Mouse (Mus musculus) NIH3T3 (cell line): ENCODE measurements around the gene Sh3bp4.

Experiments used
- DNase-seq: peaks from one replicate; pipeline ENCODE4 v3.0.0-alpha.2; 2012; ENCODE audit warnings: low read depth

The Sh3bp4 gene

DNA sequence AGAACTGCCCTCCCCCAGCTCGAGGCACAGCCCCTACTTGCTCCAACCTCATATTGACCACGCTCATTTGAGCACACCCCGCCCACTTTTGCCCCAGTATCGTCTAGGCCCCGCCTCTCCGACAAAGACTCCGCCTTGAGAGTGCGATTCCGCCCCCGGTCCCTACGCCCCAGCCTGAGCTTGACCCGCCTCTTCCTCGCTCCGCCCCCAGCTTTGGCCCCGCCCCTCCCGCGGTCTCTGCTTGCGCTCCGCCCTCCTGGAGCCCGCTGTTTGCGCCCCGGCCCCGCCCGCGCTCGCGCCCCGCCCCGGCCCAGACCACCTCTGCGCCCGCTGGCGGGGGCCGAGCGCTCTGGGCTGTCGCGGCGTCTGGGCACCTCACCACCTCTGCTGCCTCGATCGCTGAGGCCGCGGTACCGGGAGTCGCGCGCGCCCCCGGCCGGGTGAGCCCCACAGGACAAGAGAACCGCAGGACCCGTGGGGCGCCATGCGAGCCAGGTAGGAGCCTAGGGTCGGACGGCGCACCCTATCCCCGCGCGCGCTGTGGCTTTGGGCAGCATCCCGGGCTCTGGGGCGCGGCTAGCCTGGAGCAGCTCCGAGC lies at the start of gene Sh3bp4:
TSS of gene Sh3bp4 (plus strand) at position 313 of the 598 bp plus-strand sequence.
- DNase-seq = peak; percentile 100

DNA sequence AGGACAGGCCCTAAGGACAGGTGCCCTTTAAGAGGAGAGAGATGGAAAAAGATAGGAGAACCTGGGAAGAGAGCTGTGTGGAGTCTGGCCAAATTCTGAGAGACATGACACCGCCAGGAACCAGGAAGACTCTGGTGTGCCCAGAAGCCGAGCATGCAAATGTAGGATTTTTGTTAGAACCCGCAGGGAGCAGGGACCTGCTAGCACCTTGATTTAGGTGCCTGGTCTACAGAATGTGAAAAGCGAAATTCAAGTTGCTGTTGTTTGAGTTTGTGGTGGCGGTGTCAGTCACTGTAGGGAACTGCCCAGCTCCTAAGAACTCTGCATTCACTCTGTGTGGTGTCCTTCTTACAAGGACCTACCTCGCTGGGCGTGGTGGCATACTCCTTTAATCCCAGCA lies 47.2 kb upstream of the Sh3bp4 start:
- no peak for DNase-seq

DNA sequence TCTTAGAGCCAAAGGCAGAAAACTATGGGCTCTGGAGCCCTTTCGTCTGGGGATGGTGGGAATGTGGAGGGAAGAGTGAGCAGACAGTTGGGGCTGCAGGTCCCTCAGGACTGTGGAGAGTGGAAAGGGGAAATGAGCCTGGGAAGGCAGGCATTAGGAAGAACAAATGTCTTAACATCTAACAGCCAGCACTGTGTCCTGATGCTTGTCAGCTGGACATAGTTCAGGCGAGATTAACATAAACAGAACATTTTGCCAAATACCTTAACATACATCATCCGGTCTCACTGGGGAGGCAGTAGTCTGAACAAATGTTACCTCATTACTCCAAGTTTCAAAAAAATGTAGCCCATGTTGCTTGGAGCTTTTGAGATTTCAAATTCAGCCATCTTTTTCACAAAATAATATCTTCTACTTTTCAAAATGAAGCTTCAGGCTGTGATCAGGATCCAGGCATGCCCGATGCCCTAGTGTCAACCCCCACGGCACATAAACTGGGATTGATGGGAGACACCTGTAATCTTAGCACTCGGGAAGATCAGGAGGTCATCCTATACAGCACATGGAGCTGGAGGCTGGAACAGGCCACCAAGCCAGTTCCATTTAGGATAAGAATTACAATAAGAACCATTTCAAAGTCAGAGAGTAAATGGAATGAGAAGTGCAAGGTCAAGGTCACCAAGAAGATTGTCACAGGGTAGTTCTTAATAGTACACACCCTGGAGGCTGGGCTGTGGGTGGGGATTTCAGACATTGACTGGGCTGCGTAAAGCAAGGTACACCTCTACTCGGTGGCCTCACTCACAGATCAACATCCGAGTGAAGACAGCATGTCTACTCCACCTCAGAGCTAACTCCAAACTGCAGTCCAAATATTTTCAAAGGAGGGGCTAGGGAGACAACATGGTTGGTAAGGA lies 45.3 kb upstream of the Sh3bp4 start:
- DNase-seq = peak; percentile 64

DNA sequence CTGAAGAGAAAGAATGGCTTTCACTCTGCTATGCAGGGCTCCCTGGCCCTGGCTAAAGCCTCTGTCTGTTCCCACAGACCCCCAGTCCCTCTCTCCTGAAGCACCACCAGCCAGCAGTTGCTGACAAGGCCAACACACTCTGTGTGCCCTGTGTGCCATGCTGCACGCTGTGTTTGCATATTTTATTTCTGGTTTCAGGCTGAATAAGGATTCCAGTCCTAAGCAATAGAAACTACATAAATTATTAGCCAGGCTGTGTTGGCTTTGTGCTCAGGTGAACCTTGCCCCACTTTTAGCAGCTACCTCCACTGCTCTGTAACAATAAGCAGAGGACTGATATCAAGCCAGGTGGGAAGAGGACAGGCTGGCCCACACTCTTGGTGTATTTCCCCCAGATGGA lies 44.2 kb upstream of the Sh3bp4 start:
- DNase-seq = no peak

DNA sequence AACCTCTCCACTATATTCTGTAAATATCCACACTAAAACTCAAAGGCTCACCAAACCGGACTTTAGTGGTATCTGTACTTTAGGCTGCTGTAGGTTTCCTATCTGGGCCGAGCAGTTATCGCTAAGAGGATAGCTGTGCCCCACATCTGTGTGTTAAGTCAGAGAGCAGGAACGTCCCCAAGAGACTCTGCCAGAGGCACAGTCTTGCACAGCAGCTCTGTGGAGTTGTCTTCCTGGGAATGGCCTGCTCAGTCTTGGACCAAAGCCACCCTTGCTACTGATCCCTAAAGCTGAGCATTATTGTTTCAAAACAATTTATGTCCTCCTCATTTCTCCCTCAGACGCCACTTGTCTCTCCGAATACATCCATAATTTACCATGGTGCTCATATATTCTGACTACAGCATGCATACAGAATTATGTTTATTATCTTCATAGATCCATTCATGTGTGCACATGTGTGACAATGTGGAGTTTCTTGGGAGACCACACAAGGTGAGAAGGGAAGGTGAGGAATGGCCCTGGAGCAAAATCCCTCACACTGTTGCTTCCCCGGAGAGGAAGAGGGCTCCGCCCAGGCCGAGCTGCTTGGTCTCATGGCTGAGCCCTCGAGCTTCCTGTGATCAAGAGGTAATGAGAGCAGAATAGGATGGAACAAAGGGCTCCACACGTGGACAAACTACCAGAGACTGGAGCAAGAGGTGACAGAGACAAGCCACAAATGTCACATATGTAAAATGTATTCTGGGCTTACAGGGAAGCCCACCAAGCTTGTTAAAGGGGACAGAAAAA lies 40.9 kb upstream of the Sh3bp4 start:
- DNase-seq = no peak

DNA sequence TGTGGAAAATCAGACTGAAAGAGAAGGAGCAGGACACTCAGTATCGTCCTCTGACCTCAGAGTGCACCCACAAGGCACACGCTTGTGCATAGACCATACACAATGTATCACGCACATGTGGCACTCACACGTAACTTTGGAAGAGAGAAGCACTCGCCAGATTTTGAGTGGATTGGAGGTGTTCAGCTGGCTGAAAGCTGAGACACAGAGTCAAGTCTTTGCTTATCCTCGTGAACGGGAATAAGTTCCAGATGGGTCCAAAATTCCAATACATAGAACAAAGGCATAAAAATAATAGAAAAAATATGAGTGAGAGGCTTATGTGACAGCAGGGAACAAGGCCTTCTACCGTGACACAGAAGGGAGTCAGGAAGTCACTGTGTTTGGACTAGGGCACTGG lies 36.6 kb upstream of the Sh3bp4 start:
- peak; percentile 5 for DNase-seq

DNA sequence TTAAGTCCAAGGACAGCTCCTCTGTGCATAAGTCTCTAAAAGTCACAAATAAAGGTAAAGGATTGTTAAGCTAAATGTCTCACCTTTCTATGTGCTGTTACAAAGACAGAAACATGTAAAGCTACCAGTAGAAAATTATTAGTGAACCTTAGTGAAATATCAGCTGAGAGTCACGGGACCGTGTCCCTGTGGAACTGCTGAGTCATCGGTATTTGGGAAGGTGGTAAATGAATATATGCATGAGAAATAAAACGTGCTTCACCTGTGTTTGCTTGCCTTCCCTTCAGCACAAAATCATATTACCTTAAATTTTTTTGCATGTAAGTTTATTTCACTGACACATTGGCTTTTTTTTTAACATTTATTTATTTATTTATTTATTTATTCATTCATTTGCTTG lies 36.2 kb upstream of the Sh3bp4 start:
- no peak for DNase-seq

DNA sequence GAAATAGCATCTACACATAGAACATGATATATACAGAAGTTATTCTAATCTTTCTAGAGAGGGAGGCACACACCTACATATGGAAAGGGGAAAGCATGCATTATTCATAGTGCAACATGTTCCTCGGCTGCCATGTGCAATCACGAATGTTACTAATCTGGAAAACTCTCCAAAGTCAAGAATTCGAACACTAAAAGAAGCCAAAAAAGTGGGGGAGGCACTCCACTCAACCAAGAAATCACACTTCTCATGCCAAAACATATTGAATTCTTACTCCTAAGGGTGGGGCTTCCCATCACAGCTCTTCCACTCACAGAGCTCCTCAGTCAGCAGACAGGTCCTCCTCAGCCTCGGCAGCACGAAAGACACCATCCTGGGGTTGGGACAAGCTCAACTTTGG lies 35.1 kb upstream of the Sh3bp4 start:
- peak; percentile 59 for DNase-seq

DNA sequence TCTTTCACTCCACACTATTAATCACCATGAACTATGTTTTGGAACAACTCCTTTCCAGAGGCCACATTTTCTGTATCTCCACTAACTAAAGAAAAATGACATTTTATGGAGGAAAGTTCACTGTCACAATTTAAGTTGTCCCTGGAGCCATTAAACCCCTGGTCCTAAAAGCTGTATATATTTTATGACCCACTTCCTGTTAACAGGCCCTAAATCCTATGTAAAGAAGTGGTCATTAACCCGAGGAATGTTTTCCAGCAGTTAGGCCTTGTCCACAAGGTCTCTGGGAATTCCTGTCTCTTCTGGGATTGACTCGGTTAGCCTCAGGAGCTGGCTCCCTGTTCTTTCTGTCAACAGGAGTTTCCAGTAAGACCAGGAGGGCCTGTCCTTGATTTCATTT lies 30.4 kb upstream of the Sh3bp4 start:
- DNase-seq = no peak

DNA sequence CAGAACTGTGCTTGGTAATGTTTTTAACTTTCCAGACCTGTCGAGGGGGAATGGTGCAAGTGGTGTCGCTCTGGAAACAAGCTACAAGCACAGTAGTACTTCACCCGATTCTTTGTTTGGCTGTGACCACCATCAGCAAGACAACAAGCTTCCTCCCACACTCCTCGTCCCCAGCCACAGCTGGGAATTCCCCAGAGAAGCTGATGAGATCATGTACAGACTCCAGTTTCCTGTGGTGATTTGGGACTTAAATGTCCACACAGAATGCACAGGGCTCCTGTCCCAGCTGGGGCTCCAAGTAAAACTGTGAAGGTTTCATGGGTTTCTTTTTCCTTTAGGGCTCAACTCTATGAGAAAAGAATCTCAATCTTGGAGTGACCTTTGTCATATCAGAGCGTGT lies 28.9 kb upstream of the Sh3bp4 start:
- peak; percentile 13 for DNase-seq

DNA sequence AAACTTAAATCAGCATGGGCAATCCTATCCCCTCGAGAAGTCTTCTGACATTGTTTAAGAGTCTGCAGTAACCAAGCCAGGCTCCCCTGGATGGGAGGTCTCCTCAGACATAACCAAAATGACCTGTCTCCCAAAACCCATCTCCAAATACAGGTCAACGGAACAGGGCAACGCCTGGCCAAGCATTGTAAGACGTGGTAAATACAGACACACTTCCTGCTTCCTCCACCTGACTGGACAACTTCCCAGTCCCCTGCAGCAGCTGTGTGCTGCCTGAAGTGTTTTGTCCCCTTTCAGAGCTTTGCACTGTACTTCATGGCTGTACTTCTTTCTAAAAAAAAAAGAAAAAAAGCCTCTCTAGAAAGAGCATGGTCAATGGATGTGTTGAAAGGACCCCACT lies 28.1 kb upstream of the Sh3bp4 start:
- DNase-seq = no peak

DNA sequence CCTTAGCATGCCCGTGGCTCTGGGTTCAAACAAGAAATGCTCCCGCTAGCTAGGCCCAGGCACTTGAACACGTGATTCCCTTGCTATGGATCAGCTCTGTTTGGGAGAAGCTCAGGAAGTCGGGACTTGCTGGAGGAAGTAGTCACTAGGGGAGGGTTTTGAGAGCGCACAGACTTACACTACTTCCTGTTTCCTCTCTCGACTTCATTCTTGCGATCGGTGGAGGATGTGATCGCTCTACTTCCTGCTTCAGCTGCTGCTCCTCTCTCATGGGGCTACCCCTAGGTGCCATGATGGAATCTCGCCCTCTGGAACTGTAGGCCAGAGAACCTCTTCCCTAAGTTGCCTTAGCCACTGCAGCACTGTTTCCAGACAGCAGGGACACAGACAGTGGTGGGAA lies 27.3 kb upstream of the Sh3bp4 start:
- DNase-seq = no peak

DNA sequence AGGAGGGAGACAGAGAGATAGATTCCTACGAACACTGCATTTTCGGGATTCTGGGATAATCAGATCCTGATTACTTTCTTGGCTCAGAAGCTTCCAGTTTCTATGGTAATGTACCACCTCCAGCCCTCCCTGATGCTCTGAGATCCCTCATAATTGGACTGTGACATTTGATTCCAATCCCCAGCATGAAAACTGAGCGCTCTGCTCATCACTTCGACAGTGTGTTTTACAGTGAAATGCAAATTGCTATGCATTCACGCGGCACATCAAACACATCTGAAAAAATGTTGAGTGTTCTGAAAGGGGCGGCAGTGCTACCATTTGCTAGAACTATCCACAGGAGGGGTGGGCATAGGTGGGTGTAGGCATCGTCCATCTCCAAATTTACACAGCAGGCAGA lies 24.8 kb upstream of the Sh3bp4 start:
- no peak for DNase-seq

DNA sequence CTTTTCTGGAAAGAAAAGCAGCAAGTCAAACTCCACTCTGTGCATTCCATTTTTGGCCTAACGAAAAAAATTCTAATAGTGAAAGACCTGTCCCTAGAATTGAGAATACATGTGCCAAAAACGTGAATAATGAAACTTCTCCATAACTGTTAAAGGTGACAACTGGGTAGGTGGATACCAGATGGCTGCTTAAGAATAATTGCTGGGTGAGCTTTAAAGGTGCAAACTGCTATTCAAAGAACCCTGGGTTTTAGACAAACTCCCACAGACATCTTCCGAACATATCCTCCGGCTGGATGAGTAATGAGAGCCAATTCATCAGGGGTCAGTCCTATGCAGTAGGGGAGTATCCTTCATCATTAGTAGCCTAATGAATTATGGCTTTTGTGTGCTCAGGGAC lies 20.7 kb upstream of the Sh3bp4 start:
- no peak for DNase-seq

DNA sequence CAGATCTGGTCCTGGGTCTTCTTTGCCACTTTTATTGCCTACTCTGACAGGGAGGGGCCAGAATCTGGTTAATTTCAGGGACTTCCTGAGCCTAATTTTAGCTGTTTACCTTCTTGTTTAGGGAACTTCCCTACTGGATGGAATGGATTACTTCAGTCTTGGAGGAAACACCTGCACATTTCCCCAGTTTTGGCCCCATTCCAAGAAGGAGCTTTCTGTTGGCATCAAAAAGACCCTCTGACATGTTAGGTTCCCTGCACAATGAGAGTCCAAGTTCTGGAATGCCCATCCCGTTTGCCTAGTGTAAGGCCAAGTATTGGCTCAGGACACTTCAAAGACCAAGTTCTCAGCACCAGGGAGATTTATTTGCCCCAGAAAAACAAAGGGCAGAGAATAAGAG lies 14.0 kb upstream of the Sh3bp4 start:
- DNase-seq = no peak

DNA sequence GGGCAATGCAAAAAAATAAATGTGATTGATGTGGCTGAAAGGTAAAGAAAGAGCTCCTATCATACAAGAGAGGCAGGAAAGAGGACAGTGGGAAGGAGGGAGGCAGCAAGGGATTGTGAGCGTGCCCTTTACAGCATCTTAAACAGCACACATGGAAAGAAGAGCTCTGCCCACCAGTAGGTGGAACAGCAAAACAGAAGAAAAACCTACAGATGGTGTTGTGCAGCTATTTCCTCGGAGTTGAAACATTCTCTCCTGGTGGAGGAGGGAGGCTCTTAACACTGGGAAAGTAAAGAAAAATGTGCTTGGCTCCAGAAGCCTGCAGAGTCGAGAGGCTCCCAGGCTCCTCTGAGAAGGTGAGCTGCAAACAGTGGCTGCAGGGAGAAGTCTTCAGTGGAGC lies 12.8 kb upstream of the Sh3bp4 start:
- no peak for DNase-seq

DNA sequence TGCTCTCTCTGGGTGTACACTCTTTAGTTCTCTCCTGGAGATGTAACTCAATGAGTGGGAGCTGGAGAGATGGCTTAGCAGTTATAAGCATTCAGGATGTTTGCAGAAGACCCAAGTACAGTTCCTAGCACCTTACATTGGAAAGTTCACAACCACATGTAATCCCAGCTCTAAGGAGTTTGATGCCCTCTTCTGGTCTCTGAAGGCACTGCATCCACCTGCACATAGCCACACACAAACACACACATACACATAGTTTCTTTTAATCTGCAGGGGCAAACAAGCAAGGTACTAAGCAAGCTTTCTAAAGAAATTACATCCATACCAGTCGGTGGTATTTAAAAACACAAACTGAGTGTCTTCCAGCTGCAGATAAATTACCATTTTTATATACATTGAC lies 12.2 kb upstream of the Sh3bp4 start:
- DNase-seq = no peak

DNA sequence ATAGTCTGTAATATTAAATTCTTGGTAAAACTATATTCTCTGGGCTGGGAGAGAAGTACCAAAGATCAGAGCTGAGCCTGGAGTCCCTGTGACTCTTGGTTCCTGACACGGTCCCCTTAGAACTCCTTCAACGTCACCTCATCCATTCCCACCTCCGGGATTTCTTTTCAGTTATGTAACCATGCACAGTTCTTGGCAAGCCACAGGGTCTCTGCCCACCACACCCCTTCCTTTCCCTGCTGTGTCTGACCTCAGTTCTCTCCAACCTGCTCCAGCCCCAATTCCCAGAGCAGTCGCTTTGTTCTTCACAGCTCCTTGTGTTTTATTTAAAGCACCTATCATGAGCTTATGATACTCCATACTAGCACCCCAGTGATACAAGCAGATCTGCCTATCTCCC lies 7.2 kb upstream of the Sh3bp4 start:
- no peak for DNase-seq

DNA sequence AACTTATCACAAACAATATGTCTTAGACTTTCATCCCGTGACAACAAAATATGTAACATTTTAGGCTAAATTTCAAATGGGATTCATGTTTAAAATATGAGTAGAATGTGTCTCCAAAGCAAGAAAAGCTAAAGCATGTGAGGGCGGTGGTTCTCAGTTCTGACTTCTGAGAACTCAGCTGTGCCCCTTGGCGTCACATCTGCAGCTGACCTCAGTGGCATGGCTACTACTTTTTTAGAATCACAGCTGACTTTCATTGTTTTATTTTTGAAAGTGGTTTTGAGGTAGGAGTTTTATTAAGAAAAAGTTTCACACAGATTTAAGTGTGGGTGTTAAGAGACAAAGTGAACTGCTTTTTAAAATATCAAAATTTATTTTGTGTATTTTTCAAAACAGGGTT lies 6.4 kb upstream of the Sh3bp4 start:
- DNase-seq = no peak

DNA sequence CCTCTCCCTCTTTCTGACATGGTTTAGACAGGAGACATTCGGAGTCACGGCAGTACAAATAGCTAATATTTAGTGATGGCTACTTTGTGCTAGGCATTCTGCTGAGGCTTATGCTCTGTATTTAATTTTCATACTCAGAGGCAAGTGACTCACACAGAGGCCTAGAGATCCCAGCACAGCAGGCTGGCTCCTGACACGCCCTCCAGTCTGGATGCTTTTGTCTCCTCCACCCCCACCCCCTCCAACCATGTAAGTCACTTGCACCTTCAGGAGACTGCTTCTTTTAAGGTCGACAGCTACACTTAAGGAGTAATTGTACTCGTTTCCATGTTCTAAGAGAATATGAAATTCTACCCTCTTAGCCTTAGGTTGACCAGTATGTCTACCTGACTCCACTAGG lies 1.4 kb upstream of the Sh3bp4 start:
- peak; percentile 83 for DNase-seq

DNA sequence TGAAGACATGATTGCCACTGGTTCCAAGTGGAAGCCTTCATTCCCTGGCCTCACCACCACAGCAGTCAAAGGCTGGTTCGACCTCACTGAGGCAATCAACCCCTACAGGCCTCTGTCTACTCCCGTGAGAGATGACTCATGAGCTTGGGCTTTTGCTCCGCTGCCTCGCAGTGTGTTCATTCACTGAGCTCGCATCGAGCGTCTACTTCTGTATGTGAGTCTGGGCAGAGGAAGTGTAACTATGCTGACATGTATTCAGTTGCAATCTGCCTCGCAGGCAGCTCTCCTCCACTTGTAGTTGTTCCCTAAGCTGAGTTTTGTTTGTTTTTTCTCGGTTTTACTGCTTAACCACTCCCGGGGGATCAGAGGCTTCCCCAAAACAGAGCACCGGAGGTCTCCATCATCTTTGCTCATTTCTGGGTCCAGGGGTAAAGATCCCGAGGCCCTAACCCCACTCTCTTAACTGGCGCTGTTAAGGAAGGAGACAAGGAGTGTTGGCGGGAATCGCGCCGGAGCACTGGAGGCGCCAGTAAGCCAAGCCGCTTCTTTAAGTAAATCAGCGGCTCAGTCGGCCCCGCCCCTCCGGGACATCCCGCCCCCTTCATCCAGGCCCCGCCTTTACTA lies 624 bp upstream of the Sh3bp4 start:
- DNase-seq = peak; percentile 90

DNA sequence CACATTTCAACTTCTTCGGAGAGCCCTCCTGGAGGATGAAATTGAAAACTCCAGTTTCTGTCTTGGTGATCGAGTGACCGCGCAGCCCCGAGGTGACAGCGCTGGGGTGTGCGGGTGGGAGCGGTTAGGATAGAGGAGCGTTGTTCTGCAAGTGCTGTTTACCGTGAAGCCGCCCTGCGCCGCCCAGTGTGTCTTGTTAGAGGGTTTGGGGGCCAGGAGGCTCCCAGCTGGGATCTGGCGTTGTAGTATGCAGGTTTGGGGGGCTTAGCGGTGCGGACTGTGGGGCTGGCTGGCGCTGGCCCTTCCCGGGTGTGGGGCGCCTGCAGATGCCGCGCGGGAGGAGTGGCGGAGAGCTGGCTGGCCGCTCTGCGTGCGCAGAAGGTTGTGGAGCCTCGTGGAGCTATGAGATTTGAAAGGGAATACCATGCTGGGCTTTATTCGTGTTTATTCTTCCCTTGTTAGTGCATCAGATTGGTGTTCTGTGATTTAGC lies 701 bp downstream of the Sh3bp4 start:
- DNase-seq = peak; percentile 55
